Mouse (Mus musculus) C3H10T1/2 (cell line): ENCODE measurements around the gene Crnkl1. TPM values are rescaled to one million over a fixed set of nuclear protein-coding genes. Genes with fewer than 3 reads are reported as not detected.

Source experiments
- polyA plus RNA-seq, 2 experiments: library from polyadenylated mRNA; unstranded; fragments of >200 nt; fragmentation: generic; extraction: Trizol; gene quantifications; one replicate each; pipeline ENCODE4 v1.2.1; 2012; ENCODE audit warnings: missing spikeins in 2 of 2

The Crnkl1 gene
- polyA plus RNA-seq: 1 to 10 TPM in 1 of 2 experiments, under 1 TPM in 1; 0.81 to 6.6 TPM

DNA sequence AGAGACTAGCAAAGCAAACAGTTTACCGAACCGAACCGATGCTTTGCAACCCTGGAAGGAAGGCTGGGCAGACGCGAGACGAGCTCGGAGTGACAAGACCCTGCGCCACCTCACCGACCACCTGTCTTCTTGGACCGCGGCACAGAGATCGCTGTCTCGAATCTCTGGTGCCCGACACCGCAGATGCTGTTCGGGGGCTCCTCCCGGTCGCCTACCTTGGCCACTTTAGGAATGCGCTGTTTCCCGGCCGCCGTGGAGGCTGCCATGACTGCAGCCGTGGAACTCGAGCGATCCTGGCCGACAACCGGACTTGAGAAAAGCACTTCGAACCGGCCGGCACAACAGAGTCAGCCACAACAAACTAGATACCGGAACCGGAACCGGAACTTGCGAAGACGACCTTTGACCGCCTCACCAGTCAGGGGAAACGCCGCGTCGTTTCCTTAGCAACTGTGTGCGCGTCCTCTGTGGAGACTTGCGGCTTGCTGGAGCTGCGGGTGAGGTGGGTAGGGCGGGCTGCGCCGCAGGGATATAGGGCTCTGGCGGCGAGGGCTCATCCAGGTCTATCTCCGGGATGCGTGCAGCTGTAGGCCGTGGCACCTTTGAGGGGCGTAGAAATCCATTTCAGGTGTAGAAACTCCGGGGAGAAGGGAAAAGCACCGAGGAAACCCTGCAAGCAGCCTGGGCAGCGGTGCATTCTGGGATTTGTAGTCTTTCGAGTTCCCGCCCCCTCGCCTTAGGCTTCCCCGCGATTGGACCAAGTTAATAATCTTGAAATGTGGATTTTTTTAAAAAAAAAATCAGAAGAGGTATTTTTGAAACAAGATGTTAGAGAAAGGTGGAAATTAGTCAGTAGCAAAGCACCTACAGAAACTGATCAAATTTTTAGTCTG is at the start of gene Crnkl1, which contains the start of gene Cfap61:
Gene Crnkl1, minus strand, starts transcription at position 676 of the 893 bp plus-strand sequence.
Gene Cfap61, plus strand, starts transcription at position 446 of the 893 bp plus-strand sequence.

DNA sequence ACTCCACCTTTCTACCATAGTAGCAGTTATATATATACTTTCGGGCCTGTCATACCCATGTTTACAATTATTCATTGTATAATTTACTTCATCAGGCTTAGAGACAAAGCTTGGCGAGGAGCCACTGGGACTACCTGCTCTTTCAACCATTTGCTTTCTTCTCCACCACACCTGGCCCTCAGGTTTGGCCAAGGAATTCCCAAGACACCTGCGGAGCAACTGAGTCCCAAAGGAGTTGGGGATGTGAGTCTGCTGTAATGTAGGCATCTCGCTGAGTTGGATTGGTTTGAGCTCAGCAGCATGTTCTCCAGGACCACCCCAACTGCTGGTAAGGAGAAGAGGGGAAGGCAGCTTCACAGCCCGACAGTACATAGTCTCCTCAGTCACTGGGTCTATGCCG is 33.0 kb downstream of the Crnkl1 start, which contains the start of gene Naa20:
Gene Naa20, plus strand, starts transcription at position 239 of the 400 bp plus-strand sequence.

Other genes with a start within 250 kb of the Crnkl1 start
- gene Naa20, start 32.9 kb downstream of the Crnkl1 start, polyA plus RNA-seq: 10 to 100 TPM in 1 of 2 experiments, 1 to 10 TPM in 1; 4.4 to 29.2 TPM
- under 1 TPM in 1 of 2 experiments, not detected in 1; 0.08 TPM for gene Cfap61, start 230 bp downstream of the Crnkl1 start, polyA plus RNA-seq